Mouse (Mus musculus) heart, embryonic 11.5 days (tissue): ENCODE results near the gene Gm20388. TPM values are rescaled to one million over a fixed set of nuclear protein-coding genes. Genes with fewer than 3 reads are reported as not detected.
"Not testable (repeated sequence)": the region's sequence is repeated elsewhere in the genome, so short reads cannot be mapped to it uniquely, and the experiment has no call there.

Experiments used
- ATAC-seq: fragments of 200-750 bp; cut with Nextera tagmentation; replicated peaks from 2 replicates; pipeline ENCODE4 v1.8.0; 2017; ENCODE audit warnings: moderate library complexity; ENCODE audit not compliant: insufficient number of reproducible peaks, low FRiP score, low TSS enrichment
- H3K27ac ChIP-seq: fragments of 300-500 bp; sonication (generic); 2 replicates; pipeline ENCODE4 v1.5.1; 2014; ENCODE audit warnings: mild to moderate bottlenecking, low read depth, low read length
- H3K27me3 ChIP-seq: fragments of 300-500 bp; sonication (generic); 2 replicates; pipeline ENCODE4 v1.6.1; 2014; ENCODE audit warnings: mild to moderate bottlenecking, low read length, mixed read lengths; ENCODE audit not compliant: control insufficient read depth, insufficient read depth
- H3K36me3 ChIP-seq: fragments of 300-500 bp; sonication (generic); 2 replicates; pipeline ENCODE4 v1.6.1; 2014; ENCODE audit warnings: mild to moderate bottlenecking, low read length, moderate library complexity, mixed read lengths; ENCODE audit not compliant: control insufficient read depth, insufficient read depth
- H3K4me1 ChIP-seq: fragments of 300-500 bp; sonication (generic); 2 replicates; pipeline ENCODE4 v1.6.1; 2014; ENCODE audit warnings: low read length; ENCODE audit not compliant: control insufficient read depth, insufficient read depth
- H3K4me2 ChIP-seq: fragments of 300-500 bp; sonication (generic); 2 replicates; pipeline ENCODE4 v1.6.1; 2014; ENCODE audit warnings: mild to moderate bottlenecking, moderate library complexity
- H3K4me3 ChIP-seq: fragments of 300-500 bp; sonication (generic); 2 replicates; pipeline ENCODE4 v1.5.1; 2014; ENCODE audit warnings: low read depth, low read length
- H3K9ac ChIP-seq: fragments of 300-500 bp; sonication (generic); 2 replicates; pipeline ENCODE4 v1.6.1; 2014; ENCODE audit warnings: mild to moderate bottlenecking, low read depth, low read length, moderate library complexity
- H3K9me3 ChIP-seq: fragments of 300-500 bp; sonication (generic); replicated peaks from 2 replicates; pipeline ENCODE4 v1.6.1; 2016; ENCODE audit warnings: low read length; ENCODE audit not compliant: control insufficient read depth
- WGBS: fragments of 180-500 bp; shearing (Covaris S2); extraction: QIAGEN DNeasy Blood & Tissue Kit; methylation state at CpG from one replicate; pipeline ENCODE4 v1.1.7; 2014; ENCODE audit not compliant: insufficient replicate concordance; 5-methylcytosine and 5-hydroxymethylcytosine counted together
- polyA plus RNA-seq: library from polyadenylated mRNA; unstranded; fragments of >200 nt; fragmentation: Nextera tagmentation; extraction: Ambion mirVana; gene quantifications from 2 replicates; pipeline ENCODE4 v1.2.1, GENCODE M21; 2014

The Gm20388 gene
- polyA plus RNA-seq, 1 experiment from 2014 or later: 6.4 TPM

- Histone ChIP-seq H3K4me2 (peak overlapping the region; percentile 59; the same call in 1 of the 2 replicates), H3K36me3 (no peaks in the 10 kb centered on the region), H3K27me3 (peaks cover 56% of the 10 kb centered on the region), H3K9ac (no peak overlapping the region), H3K27ac (no peak overlapping the region), H3K9me3 (no peaks in the 10 kb centered on the region), H3K4me1 (peaks cover 34% of the 10 kb centered on the region), H3K4me3 (peak overlapping the region; percentile 10; the same call in 1 of the 2 replicates)
- 26% methylated on average over 16 of the region's 16 CpGs for WGBS
- no peak for ATAC-seq
These were observed 1218.8 kb downstream of the Gm20388 start for GRCm38 (mm10) chr8:121129265-121129940.

DNA sequence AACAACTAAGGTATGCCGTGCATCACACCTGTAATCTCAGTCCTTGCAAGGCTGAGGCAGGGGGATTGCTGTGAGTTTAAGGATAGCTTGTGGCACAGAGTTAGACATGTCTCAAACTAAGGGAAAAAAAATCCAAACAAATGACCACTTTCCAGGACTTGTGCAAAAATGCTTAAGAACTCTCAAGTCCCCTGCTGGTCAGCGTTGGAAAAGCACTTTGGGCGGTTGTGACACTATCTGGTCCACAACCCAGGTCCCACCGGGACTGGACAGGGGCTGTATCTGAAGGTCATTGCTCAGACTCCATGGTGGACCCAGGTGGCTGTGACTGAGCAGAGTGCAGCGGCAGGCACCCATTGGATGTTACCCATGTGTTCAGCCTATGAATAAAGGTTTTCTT is 1219.9 kb downstream of the Gm20388 start:
- no peak overlapping the region for H3K4me2 ChIP-seq
- peaks cover 25% of the 10 kb centered on the region for H3K4me1 ChIP-seq
- no peaks in the 10 kb centered on the region for H3K36me3 ChIP-seq
- WGBS: 34% methylated on average over 5 of the region's 5 CpGs
- no peak overlapping the region for H3K4me3 ChIP-seq
- no peaks in the 10 kb centered on the region for H3K9me3 ChIP-seq
- H3K9ac ChIP-seq: no peak overlapping the region
- H3K27me3 ChIP-seq: peaks cover 50% of the 10 kb centered on the region
- H3K27ac ChIP-seq: no peak overlapping the region
- no peak for ATAC-seq

- H3K4me2 ChIP-seq: no peak overlapping the region
- peaks cover 29% of the 10 kb centered on the region for H3K27me3 ChIP-seq
These were observed 1222.4 kb downstream of the Gm20388 start for GRCm38 (mm10) chr8:121132961-121133513.

GRCm38 (mm10) chr8:121134102-121134501 is 1223.5 kb downstream of the Gm20388 start:
- H3K4me1 ChIP-seq: no peaks in the 10 kb centered on the region; the same call in 1 of the 2 replicates
- H3K27me3 ChIP-seq: peaks cover 18% of the 10 kb centered on the region
- H3K4me2 ChIP-seq: no peak overlapping the region
- H3K27ac ChIP-seq: no peak overlapping the region
- H3K9ac ChIP-seq: no peak overlapping the region
- H3K9me3 ChIP-seq: 0 out of 2 replicates have a peak, but pooled peaks cover 6% of the 10 kb centered on the region
- H3K36me3 ChIP-seq: peaks cover 2% of the 10 kb centered on the region; the same call in 1 of the 2 replicates
- 86% methylated on average over 10 of the region's 10 CpGs for WGBS
- no peak for ATAC-seq
- H3K4me3 ChIP-seq: no peak overlapping the region

More at GRCm38 (mm10) chr8:121132961-121133513, 1222.4 kb downstream of the Gm20388 start:
- no peak overlapping the region for H3K27ac ChIP-seq
- H3K9ac ChIP-seq: no peak overlapping the region
- H3K4me3 ChIP-seq: no peak overlapping the region
- peaks cover 8% of the 10 kb centered on the region for H3K4me1 ChIP-seq
- H3K9me3 ChIP-seq: 0 out of 2 replicates have a peak, but pooled peaks cover 4% of the 10 kb centered on the region
- 73% methylated on average over 5 of the region's 5 CpGs for WGBS
- H3K36me3 ChIP-seq: peaks cover 2% of the 10 kb centered on the region; the same call in 1 of the 2 replicates
- no peak for ATAC-seq

GRCm38 (mm10) chr8:121134512-121134911 is 1223.9 kb downstream of the Gm20388 start:
- Histone ChIP-seq H3K4me1 (no peaks in the 10 kb centered on the region; the same call in 1 of the 2 replicates), H3K9me3 (0 out of 2 replicates have a peak, but pooled peaks cover 6% of the 10 kb centered on the region), H3K36me3 (peaks cover 2% of the 10 kb centered on the region; the same call in 1 of the 2 replicates), H3K27me3 (peaks cover 14% of the 10 kb centered on the region), H3K27ac (no peak overlapping the region), H3K4me2 (no peak overlapping the region), H3K9ac (no peak overlapping the region), H3K4me3 (no peak overlapping the region)
- whole genome bisulfite sequencing: 82% methylated on average over 11 of the region's 11 CpGs
- ATAC-seq: no peak

DNA sequence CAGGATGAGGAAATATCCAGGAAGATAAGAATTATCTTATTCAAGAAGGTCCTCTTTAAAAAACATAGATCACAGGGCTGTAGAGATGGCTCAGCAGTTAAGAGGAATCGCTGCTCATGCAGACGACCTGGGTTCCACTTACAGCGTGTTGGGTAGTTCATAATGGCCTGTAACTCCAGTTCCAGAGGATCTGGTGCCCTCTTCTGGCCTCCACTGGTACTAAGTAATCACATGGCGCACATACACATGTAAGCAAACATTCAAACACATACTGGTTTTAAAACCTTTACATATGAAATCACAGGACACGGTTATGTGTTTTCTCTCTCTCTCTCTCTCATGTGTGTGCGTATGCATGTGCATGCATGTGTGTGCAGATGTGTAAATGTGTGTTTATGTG is 1226.2 kb downstream of the Gm20388 start:
- H3K4me2 ChIP-seq: no peak overlapping the region
- peaks cover 3% of the 10 kb centered on the region; the same call in 1 of the 2 replicates for H3K27me3 ChIP-seq
- H3K4me1 ChIP-seq: no peaks in the 10 kb centered on the region; the same call in 1 of the 2 replicates
- H3K27ac ChIP-seq: no peak overlapping the region
- H3K4me3 ChIP-seq: no peak overlapping the region
- H3K9me3 ChIP-seq: 0 out of 2 replicates have a peak, but pooled peaks cover 6% of the 10 kb centered on the region
- peaks cover 2% of the 10 kb centered on the region; the same call in 1 of the 2 replicates for H3K36me3 ChIP-seq
- H3K9ac ChIP-seq: no peak overlapping the region
- no peak for ATAC-seq
- 88% methylated on average over 6 of the region's 6 CpGs for WGBS

GRCm38 (mm10) chr8:121145457-121146134 is 1235.0 kb downstream of the Gm20388 start:
- not testable (repeated sequence) for H3K9me3 ChIP-seq, H3K4me1 ChIP-seq, H3K36me3 ChIP-seq, H3K4me2 ChIP-seq, H3K27ac ChIP-seq, H3K9ac ChIP-seq, ATAC-seq, H3K4me3 ChIP-seq
- peaks cover 14% of the 10 kb centered on the region for H3K27me3 ChIP-seq
- WGBS: 69% methylated on average over 4 of the region's 6 CpGs

DNA sequence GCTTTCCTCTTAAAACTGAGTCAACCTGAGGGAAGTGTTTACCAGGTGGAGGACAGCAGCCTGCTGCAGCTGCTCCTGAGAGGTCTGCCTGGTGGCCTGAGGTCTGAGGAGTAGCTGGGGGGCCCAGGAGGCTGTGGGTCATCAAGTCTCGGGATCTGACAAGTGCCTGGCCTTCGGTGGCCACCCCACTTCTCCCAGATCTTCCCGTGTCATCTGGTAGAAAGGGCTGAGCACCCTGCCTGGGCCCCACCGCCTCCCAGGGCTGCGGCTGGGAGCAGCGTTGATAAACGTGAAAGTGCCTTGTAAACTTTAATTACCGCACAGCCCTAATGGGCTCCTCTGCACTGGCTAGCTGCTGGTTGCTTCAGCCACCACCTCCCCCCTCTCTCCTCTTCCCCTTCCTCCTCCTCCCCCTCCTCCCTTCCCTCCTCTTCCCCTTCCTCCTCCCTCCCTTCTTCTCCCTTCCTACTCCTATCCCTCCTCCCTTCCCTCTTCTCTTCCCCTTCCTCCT is 1238.0 kb downstream of the Gm20388 start:
- Histone ChIP-seq H3K9me3 (no peaks in the 10 kb centered on the region), H3K4me1 (peaks cover 9% of the 10 kb centered on the region), H3K9ac (0 out of 2 replicates have a peak overlapping the region, but pooled peaks have one; percentile 28), H3K27me3 (0 out of 2 replicates have a peak, but pooled peaks cover 3% of the 10 kb centered on the region), H3K36me3 (no peaks in the 10 kb centered on the region), H3K4me2 (no peak overlapping the region), H3K4me3 (no peak overlapping the region), H3K27ac (no peak overlapping the region)
- ATAC-seq: no peak
- WGBS: 17% methylated on average over 8 of the region's 8 CpGs
